Mouse (Mus musculus) hindbrain, embryonic 11.5 days (tissue): ENCODE results near the gene Wscd1. TPM values are rescaled to one million over a fixed set of nuclear protein-coding genes. Genes with fewer than 3 reads are reported as not detected.

Experiments
- ATAC-seq: fragments of 200-750 bp; cut with Nextera tagmentation; 2 replicates; pipeline ENCODE4 v1.8.0; 2017; ENCODE audit warnings: mild to moderate bottlenecking, moderate TSS enrichment, moderate library complexity; ENCODE audit not compliant: low FRiP score
- DNase-seq: peaks from one replicate; pipeline ENCODE4 v3.0.0-alpha.2; 2015; ENCODE audit warnings: low spot score
- H3K27ac ChIP-seq: fragments of 300-500 bp; sonication (generic); 2 replicates; pipeline ENCODE4 v1.5.1; 2014; ENCODE audit warnings: mild to moderate bottlenecking, low read depth, low read length
- H3K27me3 ChIP-seq: fragments of 300-500 bp; sonication (generic); 2 replicates; pipeline ENCODE4 v1.6.1; 2014; ENCODE audit warnings: mild to moderate bottlenecking, low read length, moderate library complexity, mixed read lengths; ENCODE audit not compliant: control insufficient read depth, insufficient read depth
- H3K36me3 ChIP-seq: fragments of 300-500 bp; sonication (generic); 2 replicates; pipeline ENCODE4 v1.6.1; 2014; ENCODE audit warnings: mild to moderate bottlenecking, low read length, moderate library complexity, mixed read lengths; ENCODE audit not compliant: control insufficient read depth, insufficient read depth
- H3K4me1 ChIP-seq: fragments of 300-500 bp; sonication (generic); replicated peaks from 2 replicates; pipeline ENCODE4 v1.6.1; 2014; ENCODE audit warnings: low read length, mixed read lengths; ENCODE audit not compliant: control insufficient read depth, insufficient read depth
- H3K4me2 ChIP-seq: fragments of 300-500 bp; sonication (generic); replicated peaks from 2 replicates; pipeline ENCODE4 v1.6.1; 2014; ENCODE audit warnings: mild to moderate bottlenecking, low read depth, low read length
- H3K4me3 ChIP-seq: fragments of 300-500 bp; sonication (generic); 2 replicates; pipeline ENCODE4 v1.5.1; 2014; ENCODE audit warnings: low read depth, low read length
- H3K9ac ChIP-seq: fragments of 300-500 bp; sonication (generic); 2 replicates; pipeline ENCODE4 v1.6.1; 2014; ENCODE audit warnings: low read depth, low read length
- H3K9me3 ChIP-seq: fragments of 300-500 bp; sonication (generic); 2 replicates; pipeline ENCODE4 v1.6.1; 2016; ENCODE audit warnings: low read length; ENCODE audit not compliant: control insufficient read depth
- WGBS: fragments of 180-500 bp; shearing (Covaris S2); extraction: QIAGEN DNeasy Blood & Tissue Kit; methylation state at CpG from one replicate; pipeline ENCODE4 v1.1.7; 2014; 5-methylcytosine and 5-hydroxymethylcytosine counted together
- polyA plus RNA-seq: library from polyadenylated mRNA; unstranded; fragments of >200 nt; fragmentation: Nextera tagmentation; extraction: Ambion mirVana; gene quantifications from 2 replicates; pipeline ENCODE4 v1.2.1, GENCODE M21; 2014

The Wscd1 gene
- 31.8 and 40.5 TPM in 2 replicates for polyA plus RNA-seq

DNA sequence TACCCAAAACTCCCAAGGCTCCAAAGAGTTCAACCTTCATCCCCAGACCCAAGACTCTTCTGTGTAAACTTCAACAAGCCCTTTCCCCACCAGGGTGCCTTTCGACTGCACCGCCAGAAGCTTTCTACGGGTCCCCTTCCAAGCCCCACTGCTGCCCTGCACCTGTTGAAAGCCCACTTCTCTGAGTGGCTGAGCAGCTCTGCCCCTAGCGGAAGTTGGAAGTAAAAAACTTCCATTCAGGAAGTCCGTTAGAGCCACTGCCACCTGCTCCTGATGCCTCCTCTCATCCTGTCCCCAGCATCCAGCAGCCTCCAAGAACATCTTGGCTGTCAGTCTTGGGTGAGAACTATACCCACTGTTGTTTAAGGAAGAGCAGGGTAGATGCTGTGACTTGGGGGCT, at the start of gene Wscd1:
TSS of gene Wscd1 (plus strand) at position 250 of the 400 bp plus-strand sequence.
- ATAC-seq = peak; percentile 0; the same call in 1 of the 2 replicates
- Histone ChIP-seq H3K27ac (peak within 1 kb of the TSS; percentile 65; the same call in 1 of the 2 replicates), H3K4me2 (peak within 1 kb of the TSS; percentile 90), H3K4me1 (peaks cover 6% of the 10 kb centered on the region; the same call in 1 of the 2 replicates), H3K36me3 (no peaks in the 10 kb centered on the region), H3K4me3 (peak within 1 kb of the TSS; percentile 85), H3K27me3 (no peaks in the 10 kb centered on the region), H3K9ac (peak within 1 kb of the TSS; percentile 89), H3K9me3 (no peaks in the 10 kb centered on the region)
- peak; percentile 72 for DNase-seq
- 6% methylated on average over 5 of the region's 5 CpGs for WGBS

DNA sequence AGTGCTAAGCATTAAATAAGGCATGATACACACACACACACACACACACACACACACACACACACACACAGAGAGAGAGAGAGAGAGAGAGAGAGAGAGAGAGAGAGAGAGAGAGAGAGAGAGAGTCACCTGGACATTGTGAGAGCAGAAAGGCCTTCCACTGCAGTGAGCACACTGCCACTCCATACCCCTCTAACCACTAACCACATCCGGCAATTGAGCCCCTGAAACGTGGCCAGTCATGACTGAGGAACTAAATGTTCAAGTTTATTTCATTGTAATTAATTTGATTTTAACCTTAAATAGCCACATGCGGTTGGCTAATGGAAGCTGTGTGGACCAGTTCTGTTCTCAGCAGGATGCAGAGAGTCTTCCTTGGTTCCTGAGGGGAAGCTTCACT, 21.7 kb upstream of the Wscd1 start:
- H3K4me1 ChIP-seq = no peaks in the 10 kb centered on the region
- no peak for DNase-seq
- WGBS = 88% methylated on average over 3 of the region's 3 CpGs
- no peak overlapping the region for H3K9ac ChIP-seq
- H3K9me3 ChIP-seq = no peaks in the 10 kb centered on the region
- no peak overlapping the region for H3K4me3 ChIP-seq
- ATAC-seq = no peak
- no peak overlapping the region for H3K4me2 ChIP-seq
- no peak overlapping the region for H3K27ac ChIP-seq
- no peaks in the 10 kb centered on the region for H3K36me3 ChIP-seq
- H3K27me3 ChIP-seq = no peaks in the 10 kb centered on the region

DNA sequence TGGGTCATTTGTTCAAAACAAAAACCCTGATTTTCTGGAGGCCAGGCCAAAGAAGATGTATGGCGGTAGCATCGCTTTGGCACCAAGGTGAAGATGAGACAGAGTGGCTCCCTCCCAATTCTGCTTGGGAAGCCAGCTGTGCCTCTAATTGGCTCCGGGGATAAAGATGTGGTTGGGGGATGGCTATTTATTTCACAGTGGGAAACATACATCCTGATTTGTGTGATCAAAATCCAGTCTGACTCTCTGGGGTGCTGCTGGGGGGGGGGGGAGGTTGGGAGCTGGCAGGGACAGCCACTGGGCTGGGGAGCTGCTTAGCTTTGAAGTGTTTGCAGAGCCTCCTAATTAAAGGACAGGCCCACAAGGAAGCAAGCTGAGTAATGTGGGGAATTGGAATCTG, 20.4 kb upstream of the Wscd1 start:
- Histone ChIP-seq H3K9me3 (no peaks in the 10 kb centered on the region), H3K27me3 (no peaks in the 10 kb centered on the region), H3K9ac (no peak overlapping the region), H3K4me1 (no peaks in the 10 kb centered on the region), H3K4me2 (no peak overlapping the region), H3K36me3 (no peaks in the 10 kb centered on the region), H3K4me3 (no peak overlapping the region), H3K27ac (no peak overlapping the region)
- whole genome bisulfite sequencing = 63% methylated on average over 3 of the region's 3 CpGs
- ATAC-seq (no peak), DNase-seq (no peak)

DNA sequence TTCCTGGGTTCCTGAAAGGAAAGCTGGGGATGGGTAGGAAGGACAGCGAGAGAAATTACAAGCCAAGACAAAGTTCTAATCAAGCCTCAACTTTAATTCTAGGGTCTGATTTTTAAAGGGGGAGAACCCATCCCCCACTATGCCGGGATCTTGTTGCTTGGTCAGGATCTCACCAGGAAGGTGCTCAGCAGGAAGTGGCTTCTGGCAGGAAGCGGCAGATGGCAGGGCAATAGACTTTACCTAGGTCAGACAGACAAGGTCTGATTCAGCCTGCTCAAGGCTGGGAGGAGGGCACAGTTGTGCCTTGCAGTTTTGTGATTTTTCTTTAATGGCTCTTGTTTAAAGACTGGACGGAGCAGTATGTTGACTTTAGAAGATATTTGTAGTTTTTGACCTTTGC, 15.9 kb upstream of the Wscd1 start:
- ATAC-seq (no peak), DNase-seq (no peak)
- H3K27ac ChIP-seq = no peak overlapping the region
- no peak overlapping the region for H3K4me3 ChIP-seq
- no peak overlapping the region for H3K4me2 ChIP-seq
- 79% methylated on average over 4 of the region's 4 CpGs for WGBS
- no peaks in the 10 kb centered on the region for H3K9me3 ChIP-seq
- no peak overlapping the region for H3K9ac ChIP-seq
- no peaks in the 10 kb centered on the region for H3K4me1 ChIP-seq
- no peaks in the 10 kb centered on the region for H3K36me3 ChIP-seq
- H3K27me3 ChIP-seq = no peaks in the 10 kb centered on the region

DNA sequence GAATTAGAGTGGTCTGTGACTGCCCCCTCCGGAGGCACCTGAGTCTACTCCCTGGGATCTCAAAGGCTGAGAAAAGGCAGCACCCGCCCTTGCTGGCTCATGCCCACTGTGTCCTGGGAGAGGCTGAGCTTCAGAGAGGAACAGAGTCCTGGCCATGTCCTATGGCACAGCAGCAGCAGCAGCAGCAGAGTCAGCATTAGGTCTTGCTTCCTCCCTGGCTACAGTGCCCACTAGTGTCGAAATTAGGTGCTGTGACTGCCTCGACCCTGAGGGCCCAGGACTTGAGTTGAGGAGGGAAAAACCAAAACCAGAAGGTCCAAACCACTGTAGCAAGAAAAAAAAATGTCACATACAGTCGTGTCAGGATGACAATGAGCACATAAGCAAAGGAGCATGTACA, 12.6 kb upstream of the Wscd1 start:
- Histone ChIP-seq H3K4me3 (no peak overlapping the region), H3K36me3 (no peaks in the 10 kb centered on the region), H3K9ac (no peak overlapping the region), H3K9me3 (no peaks in the 10 kb centered on the region), H3K4me2 (no peak overlapping the region), H3K27me3 (no peaks in the 10 kb centered on the region), H3K27ac (no peak overlapping the region), H3K4me1 (no peaks in the 10 kb centered on the region)
- DNase-seq = peak; percentile 47
- WGBS = 40% methylated on average over 5 of the region's 5 CpGs
- no peak for ATAC-seq

DNA sequence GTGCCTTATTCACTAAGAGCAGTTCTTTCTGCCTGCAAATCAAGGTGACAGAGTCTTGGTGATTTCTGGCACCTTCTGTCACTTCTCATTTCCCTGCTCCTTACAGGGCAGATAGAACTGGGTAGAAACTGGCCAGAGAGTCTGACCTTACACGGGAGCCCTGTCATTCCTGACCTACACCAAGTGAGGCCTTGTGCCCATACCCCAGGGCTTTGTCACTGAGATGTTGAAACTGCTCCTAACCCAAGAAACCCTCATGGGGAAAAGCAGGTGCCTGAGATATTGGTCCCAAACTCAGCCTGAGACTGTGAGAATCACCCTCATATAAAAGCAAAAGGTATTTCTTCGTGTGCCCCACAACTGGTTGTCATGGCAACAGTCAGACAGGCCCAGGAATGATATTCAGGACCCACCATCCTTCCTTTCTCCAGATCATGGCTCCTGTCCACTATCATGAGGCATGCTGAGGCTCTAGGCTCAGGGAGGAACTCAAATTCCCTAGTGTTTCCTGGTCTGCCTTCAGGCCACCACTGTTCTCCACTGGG, 11.1 kb upstream of the Wscd1 start:
- no peak for ATAC-seq
- Histone ChIP-seq H3K4me3 (no peak overlapping the region), H3K9ac (no peak overlapping the region), H3K36me3 (no peaks in the 10 kb centered on the region), H3K27ac (no peak overlapping the region), H3K4me2 (no peak overlapping the region), H3K9me3 (no peaks in the 10 kb centered on the region), H3K27me3 (no peaks in the 10 kb centered on the region), H3K4me1 (no peaks in the 10 kb centered on the region)
- 65% methylated on average over 2 of the region's 2 CpGs for WGBS
- DNase-seq = no peak

DNA sequence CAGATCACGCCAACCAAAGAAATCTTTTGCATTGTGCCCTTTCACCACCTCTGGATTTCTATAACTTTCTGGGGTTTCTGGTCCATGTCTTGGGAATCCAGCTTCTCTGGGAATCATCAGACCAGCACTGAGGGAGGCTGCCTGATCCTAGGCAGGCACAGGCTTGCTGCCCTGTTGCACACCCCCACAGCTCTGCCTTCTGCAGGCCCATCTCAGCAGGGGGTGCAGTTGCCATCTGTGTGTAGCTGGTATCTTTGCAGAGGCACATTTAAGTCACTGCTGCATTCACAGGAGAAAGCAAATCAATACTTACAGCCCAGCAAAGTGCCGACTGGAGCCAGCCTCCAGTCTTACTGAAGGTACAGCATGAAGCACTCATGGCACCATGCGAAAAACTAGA, 3.8 kb upstream of the Wscd1 start:
- no peak for DNase-seq
- Histone ChIP-seq H3K36me3 (no peaks in the 10 kb centered on the region), H3K27ac (no peak overlapping the region), H3K4me3 (no peak overlapping the region), H3K4me1 (peaks cover 3% of the 10 kb centered on the region; the same call in 1 of the 2 replicates), H3K4me2 (no peak overlapping the region), H3K9ac (no peak overlapping the region), H3K9me3 (no peaks in the 10 kb centered on the region), H3K27me3 (no peaks in the 10 kb centered on the region)
- 85% methylated on average over 3 of the region's 3 CpGs for WGBS
- ATAC-seq = no peak

DNA sequence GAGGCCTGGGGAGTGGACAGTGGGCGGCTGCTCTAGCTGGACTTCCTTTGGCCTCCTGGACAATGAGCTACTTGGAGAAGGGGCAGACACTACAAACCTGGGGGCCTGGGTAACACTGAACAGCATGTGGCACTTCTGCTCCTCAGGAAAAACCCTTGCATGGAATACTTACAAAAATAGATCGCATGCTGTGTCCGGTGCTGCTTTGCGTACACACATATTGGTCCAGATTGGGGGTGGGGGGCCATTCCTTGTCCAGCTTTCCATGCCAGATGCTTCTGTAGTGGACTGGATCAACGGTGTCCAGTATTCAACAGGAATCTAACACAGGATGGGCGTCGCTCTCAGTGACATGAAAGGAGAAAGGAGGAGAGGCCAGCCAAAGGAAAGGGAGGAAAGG, 2.0 kb upstream of the Wscd1 start:
- ATAC-seq (no peak), DNase-seq (no peak)
- Histone ChIP-seq H3K27ac (no peak overlapping the region), H3K9ac (no peak overlapping the region), H3K4me3 (no peak overlapping the region), H3K4me1 (peaks cover 3% of the 10 kb centered on the region; the same call in 1 of the 2 replicates), H3K27me3 (no peaks in the 10 kb centered on the region), H3K4me2 (no peak overlapping the region), H3K36me3 (no peaks in the 10 kb centered on the region), H3K9me3 (no peaks in the 10 kb centered on the region)
- 75% methylated on average over 7 of the region's 7 CpGs for WGBS

DNA sequence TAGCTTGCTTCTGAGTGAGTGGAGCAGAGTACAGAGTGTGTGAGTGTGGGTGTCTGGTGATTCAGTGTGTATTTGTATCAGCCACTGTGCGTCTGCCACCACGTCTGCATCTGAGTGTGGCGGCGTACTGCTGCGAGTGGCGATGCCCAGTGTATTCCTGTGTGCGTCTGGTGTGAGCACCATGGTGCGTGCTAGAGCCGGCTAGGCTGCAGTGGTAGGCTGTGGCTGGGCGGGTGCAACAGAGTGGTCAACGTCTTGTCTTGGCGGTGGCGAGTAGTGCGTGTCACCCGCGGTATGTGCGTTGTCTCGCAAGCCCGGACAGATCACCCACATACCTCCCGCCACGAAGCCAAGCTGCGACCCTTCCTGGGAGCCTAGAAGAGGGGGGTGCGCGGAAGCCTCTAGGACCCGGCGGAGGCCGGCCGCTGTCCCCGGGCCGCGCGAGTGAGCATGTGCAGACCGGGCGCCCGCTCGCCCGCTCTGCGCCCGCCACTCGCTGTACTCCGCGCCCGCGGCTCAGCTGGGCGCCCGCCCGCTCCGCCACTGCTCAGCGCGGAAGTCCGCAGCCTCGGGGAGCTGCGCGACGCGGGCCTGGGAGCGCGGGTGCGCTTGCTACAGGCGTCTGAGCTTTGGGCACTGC, 934 bp downstream of the Wscd1 start:
- Histone ChIP-seq H3K4me3 (peak overlapping the region; percentile 85), H3K27me3 (no peaks in the 10 kb centered on the region), H3K9ac (peak overlapping the region; percentile 89), H3K27ac (peak overlapping the region; percentile 65), H3K36me3 (no peaks in the 10 kb centered on the region), H3K4me1 (peaks cover 6% of the 10 kb centered on the region; the same call in 1 of the 2 replicates), H3K4me2 (peak overlapping the region; percentile 90), H3K9me3 (no peaks in the 10 kb centered on the region)
- ATAC-seq (peak; percentile 91), DNase-seq (peak; percentile 86)
- 2% methylated on average over 48 of the region's 60 CpGs for WGBS
